Mouse (Mus musculus) adrenal gland, adult (tissue): Measurements from ENCODE around the gene Pcsk2.

Source experiments
- DNase-seq, 2 experiments: peaks; one replicate each; pipeline ENCODE4 v3.0.0; 2022 to 2023; ENCODE audit warnings: low spot score in 1 of 2; ENCODE audit not compliant: inconsistent age in 2 of 2

Pcsk2 gene

GRCm38 (mm10) chr2:143643305-143643704 is 97.3 kb downstream of the Pcsk2 start:
- no peak for DNase-seq

GRCm38 (mm10) chr2:143644374-143644773 is 98.4 kb downstream of the Pcsk2 start:
- no peak for DNase-seq

- DNase-seq, result no peak
Observed at GRCm38 (mm10) chr2:143646001-143646400, 100.0 kb downstream of the Pcsk2 start.

GRCm38 (mm10) chr2:143654621-143655020 is 108.7 kb downstream of the Pcsk2 start:
- DNase-seq, result no peak

DNA sequence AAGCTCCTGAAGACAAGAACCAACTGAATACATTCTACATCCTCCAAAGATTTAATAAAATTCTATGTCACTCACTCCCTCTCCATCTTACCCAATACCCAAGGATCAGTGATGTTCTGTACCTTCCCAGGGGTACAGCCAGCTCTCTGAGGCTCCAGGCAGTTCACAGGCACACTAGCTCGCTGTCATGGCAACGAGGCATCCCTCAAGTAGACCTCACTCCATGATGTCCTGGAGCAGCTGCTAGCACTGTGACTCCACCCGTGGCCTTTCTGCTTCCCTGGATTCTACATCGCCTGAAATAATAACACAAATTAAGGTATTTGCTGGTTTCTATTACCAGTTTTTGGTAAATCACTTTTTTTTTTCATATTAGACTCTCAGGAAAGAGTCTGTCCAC is 111.0 kb downstream of the Pcsk2 start:
- DNase-seq, result no peak

- DNase-seq, result no peak
Observed at GRCm38 (mm10) chr2:143666785-143667184, 120.8 kb downstream of the Pcsk2 start.

DNA sequence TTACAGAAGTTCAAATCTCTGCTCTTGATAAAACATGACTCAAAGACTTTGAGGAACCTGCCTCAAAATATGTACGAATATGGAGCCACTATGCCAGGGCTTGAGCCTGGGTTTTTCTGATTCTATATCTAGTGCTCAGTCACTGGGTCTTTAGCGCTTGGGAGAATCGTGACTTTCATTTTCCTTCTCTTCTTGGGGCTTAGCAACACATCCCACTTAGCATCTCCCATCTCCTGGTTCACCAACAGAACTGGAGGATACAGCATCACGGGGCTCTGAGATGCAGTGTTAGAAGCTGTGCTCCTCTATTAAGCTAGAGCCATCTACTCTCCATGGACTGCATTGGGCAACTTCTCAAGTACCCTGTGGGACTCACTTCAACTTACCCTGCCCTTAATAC is 131.9 kb downstream of the Pcsk2 start:
- DNase-seq, result no peak

DNA sequence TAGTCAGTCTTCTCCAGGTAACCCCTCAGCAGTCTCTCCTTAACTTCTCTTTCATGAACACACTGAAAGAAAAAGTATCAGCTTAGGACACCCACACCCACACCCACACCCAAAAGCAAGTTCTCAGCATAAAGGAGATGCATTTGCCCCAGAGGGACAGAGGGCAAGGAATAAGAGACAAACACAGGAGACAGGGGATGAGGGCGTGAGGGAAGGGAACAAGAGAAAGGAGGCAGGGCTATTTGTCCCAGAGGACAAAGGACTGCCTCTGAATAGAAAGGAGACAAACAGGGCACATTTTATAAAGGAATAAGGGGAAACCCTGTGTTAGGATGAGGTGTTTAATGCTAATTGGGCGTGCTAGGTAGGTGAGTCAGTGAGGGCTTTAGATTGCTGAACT is 133.6 kb downstream of the Pcsk2 start:
- DNase-seq, result no peak

DNA sequence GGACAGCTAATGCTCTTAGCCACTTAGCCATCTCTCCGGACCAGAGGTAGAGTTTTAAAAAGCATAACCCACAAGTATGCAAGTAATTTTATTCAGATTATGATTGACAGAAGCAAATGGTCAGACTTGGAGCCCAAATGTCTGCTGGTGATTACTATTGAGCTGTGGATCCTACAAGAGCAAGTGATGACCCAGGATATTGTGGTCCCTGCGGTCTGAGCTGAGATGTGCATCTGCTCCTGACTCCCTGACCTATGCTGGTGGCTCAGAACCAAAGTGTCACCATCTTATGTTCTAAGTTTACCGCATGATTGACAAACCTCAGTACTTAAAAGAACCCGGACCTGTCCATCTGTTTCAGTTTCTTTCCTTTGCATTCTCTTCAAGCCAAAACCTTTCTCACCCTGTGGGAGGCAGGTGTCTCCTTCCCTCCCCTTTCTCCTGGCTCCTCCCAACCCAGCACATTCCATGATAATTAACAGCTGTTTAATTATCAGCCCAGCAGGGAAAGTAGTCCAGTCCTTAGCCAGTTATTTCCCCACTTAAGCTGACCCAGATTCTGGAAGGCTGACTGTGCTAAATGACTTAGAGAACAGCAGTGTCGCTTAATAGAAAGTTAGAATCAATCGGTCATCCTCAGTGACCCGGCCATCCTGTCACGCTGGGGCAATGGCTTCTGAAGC is 136.1 kb downstream of the Pcsk2 start:
- no peak for DNase-seq

- DNase-seq, result no peak
Observed at GRCm38 (mm10) chr2:143683513-143683912, 137.6 kb downstream of the Pcsk2 start.

GRCm38 (mm10) chr2:143691244-143691643 is 145.3 kb downstream of the Pcsk2 start:
- no peak for DNase-seq

- DNase-seq, result no peak
Observed at GRCm38 (mm10) chr2:143696026-143696557, 150.1 kb downstream of the Pcsk2 start.

- DNase-seq, result peak in 1 of 2 experiments; percentile 29
Observed at GRCm38 (mm10) chr2:143696704-143697103, 150.7 kb downstream of the Pcsk2 start.

DNA sequence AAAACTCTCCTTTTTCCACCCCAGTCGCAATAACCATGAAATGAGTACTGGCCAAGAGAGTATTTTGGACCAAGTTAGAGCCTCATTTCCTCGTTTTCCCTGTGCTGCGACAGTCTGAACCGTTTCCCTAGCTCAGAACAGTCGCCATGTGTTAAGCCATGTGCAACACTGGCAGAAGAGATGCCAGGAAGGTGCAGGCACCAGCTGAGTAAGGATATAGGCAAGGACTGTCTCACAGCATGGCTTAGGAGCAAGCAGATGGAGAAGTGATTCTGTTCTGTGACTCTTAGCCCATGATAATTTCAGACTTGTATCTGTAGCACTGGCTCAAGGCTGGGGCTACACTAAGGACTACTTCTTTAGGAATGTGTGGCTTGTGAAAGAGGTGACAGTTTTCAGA is 155.2 kb downstream of the Pcsk2 start:
- DNase-seq, result no peak

DNA sequence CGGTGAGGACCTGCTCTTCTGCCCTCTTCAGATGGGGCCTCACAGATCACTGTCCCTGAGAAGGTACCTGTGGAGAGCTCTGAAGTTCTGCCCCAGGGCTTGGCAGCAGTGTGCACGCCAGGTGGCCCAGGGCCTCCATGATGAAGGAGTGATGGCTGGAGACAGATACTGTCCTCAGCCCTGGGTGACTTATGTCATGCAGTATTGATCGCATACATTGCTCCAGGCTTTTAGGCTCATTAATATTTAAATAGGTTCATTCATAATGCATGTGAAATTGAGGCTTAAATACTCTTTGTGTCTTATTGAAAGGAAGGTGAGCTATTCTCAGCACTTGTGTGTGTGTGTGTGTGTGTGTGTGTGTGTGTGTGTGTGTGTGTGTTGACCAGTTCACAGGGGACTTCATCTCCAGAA is 157.0 kb downstream of the Pcsk2 start:
- no peak for DNase-seq

- DNase-seq, result no peak
Observed at GRCm38 (mm10) chr2:143708205-143708604, 162.2 kb downstream of the Pcsk2 start.

- peak in 1 of 2 experiments; percentile 42 for DNase-seq
Observed at GRCm38 (mm10) chr2:143709249-143709648, 163.3 kb downstream of the Pcsk2 start.

DNA sequence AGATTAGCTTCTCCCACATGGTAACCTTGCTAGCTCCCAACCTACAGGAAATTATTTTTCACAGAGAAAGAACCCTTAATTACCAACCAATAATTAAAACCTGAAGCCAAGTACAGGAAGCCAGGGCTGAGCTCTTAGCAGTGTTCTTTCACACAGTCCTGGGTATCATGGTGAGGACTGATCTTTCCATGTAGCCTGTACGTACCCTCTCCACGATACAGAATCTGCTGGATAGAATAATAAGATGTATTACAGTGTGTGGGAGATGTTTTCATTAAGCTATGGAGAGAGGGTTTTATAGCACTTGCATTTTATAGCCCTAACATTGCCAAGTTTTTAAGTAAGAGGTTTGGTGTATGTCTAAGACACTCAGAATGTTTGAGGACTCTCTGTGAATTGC is 164.0 kb downstream of the Pcsk2 start:
- DNase-seq, result no peak

DNA sequence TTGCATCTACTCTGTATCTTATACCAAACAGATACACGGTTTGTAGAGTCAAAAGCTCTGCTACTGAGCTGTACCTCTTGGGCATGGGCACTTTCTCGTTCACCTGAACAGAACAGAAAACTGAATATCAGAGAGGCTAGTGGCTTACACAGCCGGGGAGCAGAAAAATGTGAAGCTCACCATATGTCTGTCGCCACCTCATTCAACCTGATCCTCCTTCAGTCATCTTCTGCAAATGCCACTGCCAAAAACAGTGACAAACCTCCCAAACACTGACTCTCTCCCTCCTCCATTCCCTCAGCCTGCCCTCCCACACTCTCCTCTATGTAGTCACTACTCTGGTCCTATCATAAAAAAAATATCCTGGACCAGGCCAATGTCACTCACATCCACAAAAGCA is 165.9 kb downstream of the Pcsk2 start:
- no peak for DNase-seq

DNA sequence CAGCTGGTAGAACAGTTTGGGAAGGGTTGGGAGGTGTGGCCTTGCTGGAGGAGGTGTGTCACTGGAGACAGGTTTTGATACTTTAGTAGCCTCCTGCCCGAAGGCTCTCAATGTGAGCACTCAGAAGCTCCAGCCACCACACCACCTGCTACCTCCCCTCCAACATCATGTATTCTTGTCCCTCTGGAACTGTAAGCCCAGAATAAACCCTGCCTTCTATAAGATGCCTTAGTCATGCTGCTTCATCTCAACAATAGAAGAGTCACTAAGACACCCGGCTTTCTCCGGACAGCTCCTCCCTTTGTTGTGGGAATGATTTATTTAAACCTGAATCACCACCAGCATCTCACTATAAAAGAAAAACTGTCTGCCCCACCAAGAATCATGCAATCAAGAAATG is 166.9 kb downstream of the Pcsk2 start:
- no peak for DNase-seq

- DNase-seq, result no peak
Observed at GRCm38 (mm10) chr2:143713902-143714301, 167.9 kb downstream of the Pcsk2 start.

DNA sequence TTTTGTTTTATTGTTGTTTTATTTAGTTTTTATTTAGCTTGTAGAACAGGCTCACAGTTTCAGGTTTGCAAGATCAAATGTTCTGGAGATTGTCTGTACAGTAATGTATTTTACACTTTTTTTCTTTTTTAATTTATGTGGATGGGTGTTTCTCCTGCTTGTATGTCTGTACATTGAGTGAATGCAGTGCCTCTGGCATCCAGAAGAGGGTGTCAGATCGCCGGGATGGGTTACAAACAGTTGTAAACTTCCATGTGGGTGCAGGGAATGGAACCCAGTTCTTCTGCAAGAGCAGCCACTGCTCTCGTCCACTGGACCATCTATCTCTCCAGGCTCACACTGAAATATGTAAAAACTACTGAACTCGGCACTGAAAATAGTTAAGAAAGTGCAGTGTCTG is 169.2 kb downstream of the Pcsk2 start:
- no peak for DNase-seq

- peak in 1 of 2 experiments; percentile 29 for DNase-seq
Observed at GRCm38 (mm10) chr2:143723231-143723630, 177.3 kb downstream of the Pcsk2 start.
